Mouse (Mus musculus) liver, adult (tissue): ENCODE measurements around the gene Fbln2.

Experiments used
- GATA4 ChIP-seq: IDR thresholded peaks from 2 replicates; pipeline ENCODE4 v1.6.1; 2014; ENCODE audit warnings: mild to moderate bottlenecking, low read length; ENCODE audit not compliant: insufficient replicate concordance

Fbln2 gene

GRCm38 (mm10) chr6:91300079-91300478 is 87.8 kb downstream of the Fbln2 start:
- no peak for TF ChIP-seq GATA4

GRCm38 (mm10) chr6:91301839-91302238 is 89.6 kb downstream of the Fbln2 start:
- no peak for TF ChIP-seq GATA4

- no peak for TF ChIP-seq GATA4
These were observed 90.1 kb downstream of the Fbln2 start for GRCm38 (mm10) chr6:91302337-91302736.

GRCm38 (mm10) chr6:91304172-91304571 is 91.9 kb downstream of the Fbln2 start:
- TF ChIP-seq GATA4 = no peak

GRCm38 (mm10) chr6:91307972-91308371 is 95.7 kb downstream of the Fbln2 start:
- TF ChIP-seq GATA4 = no peak

- no peak for TF ChIP-seq GATA4
These were observed 98.9 kb downstream of the Fbln2 start for GRCm38 (mm10) chr6:91311204-91311603.

GRCm38 (mm10) chr6:91312491-91312890 is 100.2 kb downstream of the Fbln2 start:
- no peak for TF ChIP-seq GATA4
